Mouse (Mus musculus) intestine, postnatal 0 days (tissue): ENCODE results near the gene Hdgfl2. TPM values are rescaled to one million over a fixed set of nuclear protein-coding genes. Genes with fewer than 3 reads are reported as not detected.

Experiments
- ATAC-seq: fragments of 200-750 bp; cut with Nextera tagmentation; 2 replicates; pipeline ENCODE4 v1.8.0; 2017; ENCODE audit warnings: mild to moderate bottlenecking, moderate TSS enrichment, moderate library complexity
- H3K27ac ChIP-seq: fragments of 300-500 bp; sonication (generic); 2 replicates; pipeline ENCODE4 v1.5.1; 2014; ENCODE audit warnings: mild to moderate bottlenecking, low read depth, low read length, moderate library complexity
- H3K27me3 ChIP-seq: fragments of 300-500 bp; sonication (generic); replicated peaks from 2 replicates; pipeline ENCODE4 v1.6.1; 2014; ENCODE audit warnings: low read length, mixed read lengths; ENCODE audit not compliant: control insufficient read depth, insufficient read depth
- H3K36me3 ChIP-seq: fragments of 300-500 bp; sonication (generic); 2 replicates; pipeline ENCODE4 v1.6.1; 2014; ENCODE audit warnings: mild to moderate bottlenecking, moderate library complexity; ENCODE audit not compliant: control insufficient read depth, insufficient read depth
- H3K4me1 ChIP-seq: fragments of 300-500 bp; sonication (generic); replicated peaks from 2 replicates; pipeline ENCODE4 v1.6.1; 2014; ENCODE audit warnings: antibody characterized with exemption, low read length, mixed read lengths; ENCODE audit not compliant: control insufficient read depth, insufficient read depth
- H3K4me2 ChIP-seq: fragments of 300-500 bp; sonication (generic); replicated peaks from 2 replicates; pipeline ENCODE4 v1.6.1; 2014; ENCODE audit warnings: low read depth, mild to moderate bottlenecking, moderate library complexity
- H3K4me3 ChIP-seq: fragments of 300-500 bp; sonication (generic); 2 replicates; pipeline ENCODE4 v1.5.1; 2014; ENCODE audit warnings: low read depth, low read length
- H3K9ac ChIP-seq: fragments of 300-500 bp; sonication (generic); 2 replicates; pipeline ENCODE4 v1.6.1; 2014; ENCODE audit warnings: mild to moderate bottlenecking, low read depth, low read length
- H3K9me3 ChIP-seq: fragments of 300-500 bp; sonication (generic); 2 replicates; pipeline ENCODE4 v1.6.1; 2016; ENCODE audit warnings: mixed run types; ENCODE audit not compliant: control insufficient read depth
- CTCF ChIP-seq: sonication (generic); IDR thresholded peaks from 2 replicates; pipeline ENCODE4 v1.5.1; 2016; ENCODE audit warnings: low read depth, mild to moderate bottlenecking, control low read depth, antibody characterized with exemption, moderate library complexity
- WGBS: fragments of 180-500 bp; shearing (Covaris S2); extraction: QIAGEN DNeasy Blood & Tissue Kit; methylation state at CpG from one replicate; pipeline ENCODE4 v1.1.7; 2014; 5-methylcytosine and 5-hydroxymethylcytosine counted together
- polyA plus RNA-seq: library from polyadenylated mRNA; unstranded; fragments of >200 nt; fragmentation: Nextera tagmentation; extraction: Ambion mirVana; gene quantifications from 2 replicates; pipeline ENCODE4 v1.2.1, GENCODE M21; 2015

Gene Hdgfl2
- polyA plus RNA-seq, 1 experiment from 2014 or later: 25.9 TPM

- no peak overlapping the region for H3K4me3 ChIP-seq
- no peaks in the 10 kb centered on the region for H3K9me3 ChIP-seq
- no peak for TF ChIP-seq CTCF
- H3K4me1 ChIP-seq: peaks cover 3% of the 10 kb centered on the region
- peaks cover 12% of the 10 kb centered on the region for H3K27me3 ChIP-seq
- peaks cover 14% of the 10 kb centered on the region for H3K36me3 ChIP-seq
- no peak overlapping the region for H3K4me2 ChIP-seq
- no peak overlapping the region for H3K9ac ChIP-seq
- H3K27ac ChIP-seq: no peak overlapping the region
- 75% methylated on average over 15 of the region's 15 CpGs for WGBS
- no peak for ATAC-seq
Measured at GRCm38 (mm10) chr17:56128246-56128645, 48.8 kb downstream of the Hdgfl2 start.

DNA sequence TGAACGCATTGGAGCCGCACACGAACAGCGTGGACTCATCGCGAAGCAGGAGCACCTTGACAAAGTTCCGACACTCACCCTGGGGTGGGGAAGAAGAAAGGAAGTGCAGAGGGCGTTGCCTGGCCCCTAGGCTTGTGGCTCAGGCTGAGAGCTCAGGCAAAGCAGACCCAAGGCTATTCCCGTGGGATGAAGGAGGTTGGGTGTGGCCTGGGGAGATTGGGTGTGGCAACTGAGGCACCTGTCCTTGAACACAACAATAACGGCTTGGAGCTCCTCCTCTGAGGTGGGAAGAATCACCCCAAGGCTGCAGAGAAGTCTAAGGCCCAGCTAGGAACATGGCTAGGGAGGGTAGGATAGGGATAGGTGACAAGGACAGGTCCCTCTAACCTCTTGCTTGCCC is 51.7 kb downstream of the Hdgfl2 start:
- 84% methylated on average over 10 of the region's 10 CpGs for WGBS
- no peak for TF ChIP-seq CTCF
- no peaks in the 10 kb centered on the region for H3K9me3 ChIP-seq
- no peaks in the 10 kb centered on the region for H3K27me3 ChIP-seq
- H3K4me3 ChIP-seq: no peak overlapping the region
- no peak overlapping the region for H3K27ac ChIP-seq
- ATAC-seq: no peak
- H3K36me3 ChIP-seq: peaks cover 12% of the 10 kb centered on the region
- H3K4me1 ChIP-seq: peaks cover 10% of the 10 kb centered on the region; the same call in 1 of the 2 replicates
- no peak overlapping the region for H3K9ac ChIP-seq
- H3K4me2 ChIP-seq: no peak overlapping the region

GRCm38 (mm10) chr17:56131814-56132213 is 52.4 kb downstream of the Hdgfl2 start:
- Histone ChIP-seq H3K36me3 (peaks cover 12% of the 10 kb centered on the region), H3K9me3 (no peaks in the 10 kb centered on the region), H3K4me1 (peaks cover 10% of the 10 kb centered on the region; the same call in 1 of the 2 replicates), H3K4me2 (no peak overlapping the region), H3K27me3 (no peaks in the 10 kb centered on the region), H3K27ac (no peak overlapping the region), H3K4me3 (no peak overlapping the region), H3K9ac (no peak overlapping the region)
- TF ChIP-seq CTCF: peak; percentile 82
- no peak for ATAC-seq
- 43% methylated on average over 7 of the region's 7 CpGs for WGBS

- no peak for ATAC-seq
- Histone ChIP-seq H3K4me1 (peaks cover 10% of the 10 kb centered on the region; the same call in 1 of the 2 replicates), H3K4me3 (no peak overlapping the region), H3K27me3 (no peaks in the 10 kb centered on the region), H3K9me3 (no peaks in the 10 kb centered on the region), H3K9ac (no peak overlapping the region), H3K4me2 (peak overlapping the region; percentile 41), H3K36me3 (peaks cover 12% of the 10 kb centered on the region), H3K27ac (no peak overlapping the region)
- WGBS: 3% methylated on average over 14 of the region's 14 CpGs
- TF ChIP-seq CTCF: peak; percentile 86
Measured at GRCm38 (mm10) chr17:56132661-56133060, 53.2 kb downstream of the Hdgfl2 start.

GRCm38 (mm10) chr17:56133457-56134363 is 54.3 kb downstream of the Hdgfl2 start:
- no peak overlapping the region for H3K9ac ChIP-seq
- WGBS: 14% methylated on average over 18 of the region's 21 CpGs

GRCm38 (mm10) chr17:56134463-56134971 is 55.1 kb downstream of the Hdgfl2 start:
- WGBS: 3% methylated on average over 26 of the region's 27 CpGs
- H3K27ac ChIP-seq: peak overlapping the region; percentile 88
- H3K27me3 ChIP-seq: peaks cover 15% of the 10 kb centered on the region; the same call in 1 of the 2 replicates
- H3K9ac ChIP-seq: 0 out of 2 replicates have a peak overlapping the region, but pooled peaks have one; percentile 32
- peaks cover 12% of the 10 kb centered on the region for H3K36me3 ChIP-seq
- ATAC-seq: peak; percentile 32
- H3K4me1 ChIP-seq: peaks cover 10% of the 10 kb centered on the region; the same call in 1 of the 2 replicates
- peak overlapping the region; percentile 37 for H3K4me3 ChIP-seq
- H3K9me3 ChIP-seq: no peaks in the 10 kb centered on the region
- peak; percentile 92 for TF ChIP-seq CTCF
- H3K4me2 ChIP-seq: peak overlapping the region; percentile 90

More at GRCm38 (mm10) chr17:56133457-56134363, 54.3 kb downstream of the Hdgfl2 start:
- ATAC-seq: peak; percentile 91
- Histone ChIP-seq H3K4me3 (peak overlapping the region; percentile 37), H3K27ac (peak overlapping the region; percentile 88), H3K36me3 (peaks cover 12% of the 10 kb centered on the region), H3K9me3 (no peaks in the 10 kb centered on the region), H3K4me2 (peak overlapping the region; percentile 90), H3K27me3 (peaks cover 7% of the 10 kb centered on the region; the same call in 1 of the 2 replicates), H3K4me1 (peaks cover 10% of the 10 kb centered on the region; the same call in 1 of the 2 replicates)
- no peak for TF ChIP-seq CTCF
